Mouse (Mus musculus): ENCODE measurements around the gene Gm20695. TPM values are rescaled to one million over a fixed set of nuclear protein-coding genes. Genes with fewer than 3 reads are reported as not detected.

Gene Gm20695
- polyA plus RNA-seq, 1 experiment from 2014 or later, result 2.4 TPM

GRCm38 (mm10) chr16:3854437-3855182, 29.8 kb upstream of the Gm20695 start:
- 71% methylated on average over 11 of the region's 11 CpGs for WGBS
- Histone ChIP-seq H3K27ac (no peak overlapping the region), H3K9me3 (no peaks in the 10 kb centered on the region), H3K27me3 (no peaks in the 10 kb centered on the region), H3K4me2 (no peak overlapping the region), H3K4me3 (replicated peaks) (no peak overlapping the region), H3K36me3 (no peaks in the 10 kb centered on the region), H3K9ac (replicated peaks) (no peak overlapping the region), H3K4me1 (replicated peaks) (no peaks in the 10 kb centered on the region)
- no peak for ATAC-seq (ENCODE audit: insufficient number of reproducible peaks, insufficient read depth, low FRiP score, low TSS enrichment, low read depth)

DNA sequence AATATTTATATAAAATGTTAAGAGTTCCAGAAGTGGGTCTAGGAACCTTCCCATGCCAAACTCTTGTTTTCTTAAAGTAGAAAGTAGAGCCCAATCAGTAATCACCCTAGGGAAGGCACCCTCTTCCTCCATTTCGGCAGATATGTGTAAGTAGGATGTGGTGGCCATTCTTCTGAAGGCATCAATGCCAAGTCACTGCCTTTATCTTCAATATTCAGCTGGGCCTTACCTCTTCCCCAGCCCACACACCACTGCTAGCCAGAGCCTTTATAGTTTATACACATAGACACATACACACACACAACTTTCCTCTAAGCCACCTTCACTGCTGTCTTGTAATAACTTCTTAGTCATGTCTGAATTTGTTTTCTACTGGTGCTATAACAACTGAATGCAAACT, 28.7 kb upstream of the Gm20695 start:
- Histone ChIP-seq H3K4me1 (replicated peaks) (no peaks in the 10 kb centered on the region), H3K4me3 (replicated peaks) (no peak overlapping the region), H3K36me3 (peaks cover 4% of the 10 kb centered on the region), H3K9me3 (no peaks in the 10 kb centered on the region), H3K27me3 (no peaks in the 10 kb centered on the region), H3K27ac (no peak overlapping the region), H3K4me2 (no peak overlapping the region), H3K9ac (replicated peaks) (no peak overlapping the region)
- ATAC-seq (ENCODE audit: insufficient number of reproducible peaks, insufficient read depth, low FRiP score, low TSS enrichment, low read depth), result no peak
- 82% methylated on average over 1 of the region's 1 CpGs for WGBS

GRCm38 (mm10) chr16:3859254-3859653, 25.2 kb upstream of the Gm20695 start:
- Histone ChIP-seq H3K4me3 (replicated peaks) (no peak overlapping the region), H3K27ac (no peak overlapping the region), H3K36me3 (peaks cover 24% of the 10 kb centered on the region), H3K4me1 (replicated peaks) (no peaks in the 10 kb centered on the region), H3K27me3 (no peaks in the 10 kb centered on the region), H3K9me3 (no peaks in the 10 kb centered on the region), H3K9ac (replicated peaks) (no peak overlapping the region), H3K4me2 (no peak overlapping the region)
- WGBS, result 90% methylated on average over 4 of the region's 4 CpGs
- no peak for ATAC-seq (ENCODE audit: insufficient number of reproducible peaks, insufficient read depth, low FRiP score, low TSS enrichment, low read depth)

- whole genome bisulfite sequencing, result 1% methylated on average over 16 of the region's 16 CpGs
- peaks cover 12% of the 10 kb centered on the region for H3K4me1 ChIP-seq (replicated peaks)
- no peaks in the 10 kb centered on the region for H3K9me3 ChIP-seq
- peak; percentile 21; the same call in 1 of the 2 replicates for ATAC-seq (ENCODE audit: insufficient number of reproducible peaks, insufficient read depth, low FRiP score, low TSS enrichment, low read depth)
- H3K4me2 ChIP-seq, result peak overlapping the region; percentile 85
- peaks cover 23% of the 10 kb centered on the region for H3K36me3 ChIP-seq
- H3K27me3 ChIP-seq, result no peaks in the 10 kb centered on the region
- H3K27ac ChIP-seq, result peak overlapping the region; percentile 23; the same call in 1 of the 2 replicates
- peak overlapping the region; percentile 69 for H3K9ac ChIP-seq (replicated peaks)
- H3K4me3 ChIP-seq (replicated peaks), result peak overlapping the region; percentile 53
Measured at GRCm38 (mm10) chr16:3871815-3872214, 12.6 kb upstream of the Gm20695 start.

GRCm38 (mm10) chr16:3872216-3873047, 12.0 kb upstream of the Gm20695 start, which contains the start of gene Naa60:
TSS of gene Naa60 (plus strand) at chr16:3872375.
- Histone ChIP-seq H3K4me2 (peak within 1 kb of the TSS; percentile 85), H3K4me3 (replicated peaks) (peak within 1 kb of the TSS; percentile 53), H3K27ac (peak within 1 kb of the TSS; percentile 50; the same call in 1 of the 2 replicates), H3K27me3 (no peaks in the 10 kb centered on the region), H3K36me3 (peaks cover 21% of the 10 kb centered on the region), H3K9me3 (no peaks in the 10 kb centered on the region), H3K4me1 (replicated peaks) (peaks cover 12% of the 10 kb centered on the region), H3K9ac (replicated peaks) (peak within 1 kb of the TSS; percentile 69)
- peak; percentile 98 for ATAC-seq (ENCODE audit: insufficient number of reproducible peaks, insufficient read depth, low FRiP score, low TSS enrichment, low read depth)
- WGBS, result 4% methylated on average over 47 of the region's 47 CpGs

GRCm38 (mm10) chr16:3876346-3876745, 8.1 kb upstream of the Gm20695 start:
- no peak for ATAC-seq (ENCODE audit: insufficient number of reproducible peaks, insufficient read depth, low FRiP score, low TSS enrichment, low read depth)
- Histone ChIP-seq H3K9ac (replicated peaks) (no peak overlapping the region), H3K4me3 (replicated peaks) (no peak overlapping the region), H3K27ac (no peak overlapping the region), H3K4me1 (replicated peaks) (peaks cover 8% of the 10 kb centered on the region), H3K4me2 (no peak overlapping the region), H3K36me3 (peaks cover 10% of the 10 kb centered on the region), H3K9me3 (no peaks in the 10 kb centered on the region), H3K27me3 (no peaks in the 10 kb centered on the region)
- WGBS, result 91% methylated on average over 4 of the region's 4 CpGs

DNA sequence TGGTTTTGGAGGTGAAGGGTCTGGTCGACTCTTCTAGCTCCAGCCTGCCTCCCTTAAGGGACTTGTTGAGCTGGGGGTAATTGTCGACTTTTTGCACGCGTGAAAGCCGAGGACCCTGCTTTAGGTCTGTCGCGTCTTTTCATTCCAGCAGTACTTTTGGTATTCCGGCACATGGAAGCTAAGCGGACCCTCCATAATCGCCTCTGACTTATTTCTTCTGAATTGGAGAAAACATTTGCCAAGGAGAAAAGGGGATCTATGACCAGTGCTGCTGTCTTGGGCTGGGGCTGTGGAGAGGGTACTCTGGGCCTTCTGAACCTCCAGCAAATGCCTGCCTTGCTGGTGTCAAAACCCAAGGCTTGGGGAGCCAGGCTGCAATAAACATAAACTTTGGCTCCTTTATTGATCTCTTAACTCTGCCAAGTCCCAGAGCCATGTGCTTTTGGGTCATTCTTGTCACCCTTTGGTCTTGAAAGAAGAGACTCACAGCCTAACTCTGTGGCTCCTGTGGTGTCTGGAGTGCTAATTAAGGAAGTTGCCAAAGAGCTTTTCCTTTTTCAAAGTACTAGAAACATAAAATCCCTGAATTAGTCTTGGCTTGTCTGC, 720 bp downstream of the Gm20695 start:
- Histone ChIP-seq H3K4me1 (replicated peaks) (peaks cover 9% of the 10 kb centered on the region), H3K9me3 (no peaks in the 10 kb centered on the region), H3K9ac (replicated peaks) (peak overlapping the region; percentile 85), H3K4me3 (replicated peaks) (peak overlapping the region; percentile 90), H3K36me3 (no peaks in the 10 kb centered on the region; the same call in 1 of the 2 replicates), H3K27me3 (no peaks in the 10 kb centered on the region), H3K4me2 (peak overlapping the region; percentile 67), H3K27ac (peak overlapping the region; percentile 88)
- ATAC-seq (ENCODE audit: insufficient number of reproducible peaks, insufficient read depth, low FRiP score, low TSS enrichment, low read depth), result no peak
- 2% methylated on average over 10 of the region's 10 CpGs for WGBS

DNA sequence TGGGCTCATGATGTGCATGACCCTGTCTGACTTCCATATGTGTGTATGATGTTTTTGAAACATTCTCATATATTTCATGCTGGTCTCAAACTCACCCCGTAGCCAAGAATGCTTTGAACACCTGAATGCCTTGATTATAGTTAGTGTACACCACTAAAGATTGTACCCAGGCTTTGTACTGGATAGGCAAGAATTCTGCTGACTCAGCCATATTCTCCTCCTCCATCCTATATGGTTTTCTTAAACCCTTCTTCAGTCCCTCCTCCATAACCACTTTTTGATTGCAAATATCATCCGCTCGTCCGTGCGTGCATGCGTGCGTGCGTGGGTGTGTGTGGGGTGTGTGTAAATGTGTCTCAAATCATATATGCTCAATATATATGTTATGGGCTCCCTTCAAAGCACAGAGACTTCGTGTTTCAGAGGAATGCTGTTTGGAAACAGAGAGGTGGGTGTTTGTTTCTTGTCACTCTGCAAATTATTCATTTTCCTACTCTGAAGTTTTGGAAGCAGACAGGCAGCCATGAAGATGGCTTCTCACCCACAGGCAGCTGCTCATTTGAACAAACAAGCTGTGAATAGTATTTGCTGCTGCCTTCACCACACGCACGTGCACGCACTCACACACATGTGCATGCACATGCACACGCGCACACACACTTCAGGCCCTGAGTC, 7.3 kb downstream of the Gm20695 start:
- H3K36me3 ChIP-seq, result peaks cover 13% of the 10 kb centered on the region
- H3K9ac ChIP-seq (replicated peaks), result no peak overlapping the region
- H3K27ac ChIP-seq, result no peak overlapping the region
- no peaks in the 10 kb centered on the region for H3K4me1 ChIP-seq (replicated peaks)
- no peak for ATAC-seq (ENCODE audit: insufficient number of reproducible peaks, insufficient read depth, low FRiP score, low TSS enrichment, low read depth)
- H3K27me3 ChIP-seq, result no peaks in the 10 kb centered on the region
- H3K4me3 ChIP-seq (replicated peaks), result no peak overlapping the region
- WGBS, result 94% methylated on average over 14 of the region's 14 CpGs
- H3K9me3 ChIP-seq, result no peaks in the 10 kb centered on the region
- H3K4me2 ChIP-seq, result no peak overlapping the region

DNA sequence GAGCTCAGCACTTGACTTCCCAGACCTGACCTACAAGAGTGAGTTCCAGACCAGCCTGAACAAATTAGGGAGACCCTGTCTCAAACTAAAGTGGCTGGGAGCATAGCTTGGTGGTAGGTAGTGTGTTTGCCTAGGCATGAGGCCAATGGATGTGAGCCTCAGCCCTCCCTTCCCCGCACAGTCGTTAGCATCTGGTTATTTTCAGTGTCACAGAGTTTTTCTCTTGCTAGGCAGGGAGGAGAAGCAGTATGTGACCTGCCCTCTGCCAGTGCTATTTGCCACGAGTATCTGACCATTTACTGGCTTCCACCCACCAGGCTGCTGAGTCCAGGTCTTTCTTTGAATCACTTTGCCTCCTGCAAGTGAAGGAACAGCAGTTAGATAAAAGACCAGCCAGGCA, 9.3 kb downstream of the Gm20695 start:
- Histone ChIP-seq H3K27me3 (no peaks in the 10 kb centered on the region), H3K4me1 (replicated peaks) (no peaks in the 10 kb centered on the region), H3K4me3 (replicated peaks) (no peak overlapping the region), H3K4me2 (no peak overlapping the region), H3K27ac (no peak overlapping the region), H3K36me3 (peaks cover 27% of the 10 kb centered on the region), H3K9ac (replicated peaks) (no peak overlapping the region), H3K9me3 (no peaks in the 10 kb centered on the region)
- 58% methylated on average over 3 of the region's 3 CpGs for WGBS
- ATAC-seq (ENCODE audit: insufficient number of reproducible peaks, insufficient read depth, low FRiP score, low TSS enrichment, low read depth), result no peak

DNA sequence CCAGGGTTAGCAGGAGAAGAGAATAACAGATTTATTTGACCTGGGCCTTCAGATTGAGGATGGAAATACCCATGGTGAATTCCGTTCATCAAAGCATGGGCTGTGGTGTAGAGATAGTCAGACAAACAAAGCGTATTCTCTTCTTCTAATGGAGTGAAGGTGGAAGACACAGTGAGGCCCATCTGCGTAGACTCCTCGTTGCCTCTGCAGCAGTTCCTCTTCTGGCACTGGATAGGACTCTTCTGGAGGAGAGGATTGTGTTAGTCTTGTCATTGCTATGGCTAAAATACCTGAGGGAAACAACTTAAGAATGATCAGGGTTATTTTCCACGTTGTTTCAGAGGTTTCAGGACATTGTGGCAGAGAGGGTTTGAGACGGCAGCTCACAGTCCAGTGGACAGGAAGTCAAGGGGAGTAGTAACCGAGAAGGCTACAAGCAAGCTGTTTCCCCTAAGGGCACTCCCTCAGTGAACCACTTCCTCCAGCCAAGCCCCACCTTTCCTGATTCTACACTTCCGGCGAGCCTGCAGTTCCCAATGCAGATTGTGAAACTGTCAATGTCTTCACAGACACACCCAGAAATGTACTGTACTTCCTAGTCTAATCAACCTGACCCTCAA, 10.8 kb downstream of the Gm20695 start:
- Histone ChIP-seq H3K27me3 (no peaks in the 10 kb centered on the region), H3K27ac (no peak overlapping the region), H3K4me2 (no peak overlapping the region), H3K9me3 (no peaks in the 10 kb centered on the region), H3K4me1 (replicated peaks) (no peaks in the 10 kb centered on the region), H3K9ac (replicated peaks) (no peak overlapping the region), H3K36me3 (peaks cover 43% of the 10 kb centered on the region), H3K4me3 (replicated peaks) (no peak overlapping the region)
- WGBS, result 78% methylated on average over 9 of the region's 9 CpGs
- ATAC-seq (ENCODE audit: insufficient number of reproducible peaks, insufficient read depth, low FRiP score, low TSS enrichment, low read depth), result no peak
